Mouse (Mus musculus) limb, embryonic 12.5 days (tissue): ENCODE measurements around the gene Cib2. TPM values are rescaled to one million over a fixed set of nuclear protein-coding genes. Genes with fewer than 3 reads are reported as not detected.
"Not testable (repeated sequence)": the region's sequence is repeated elsewhere in the genome, so short reads cannot be mapped to it uniquely, and the experiment has no call there.

ENCODE experiments used
- ATAC-seq: fragments of 200-750 bp; cut with Nextera tagmentation; 2 replicates; pipeline ENCODE4 v1.8.0; 2017; ENCODE audit warnings: low read depth, moderate TSS enrichment; ENCODE audit not compliant: insufficient number of reproducible peaks, insufficient read depth, low FRiP score, low TSS enrichment
- H3K27ac ChIP-seq: fragments of 300-500 bp; sonication (generic); 2 replicates; pipeline ENCODE4 v1.5.1; 2016; ENCODE audit warnings: mild to moderate bottlenecking, moderate library complexity
- H3K27me3 ChIP-seq: fragments of 300-500 bp; sonication (generic); 2 replicates; pipeline ENCODE4 v1.6.1; 2016; ENCODE audit warnings: mild to moderate bottlenecking, moderate library complexity
- H3K36me3 ChIP-seq: fragments of 300-500 bp; sonication (generic); 2 replicates; pipeline ENCODE4 v1.6.1; 2016; ENCODE audit warnings: mild to moderate bottlenecking, moderate library complexity
- H3K4me1 ChIP-seq: fragments of 300-500 bp; sonication (generic); replicated peaks from 2 replicates; pipeline ENCODE4 v1.6.1; 2016
- H3K4me2 ChIP-seq: fragments of 300-500 bp; sonication (generic); 2 replicates; pipeline ENCODE4 v1.6.1; 2016; ENCODE audit warnings: mild to moderate bottlenecking, moderate library complexity
- H3K4me3 ChIP-seq: fragments of 300-500 bp; sonication (generic); replicated peaks from 2 replicates; pipeline ENCODE4 v1.5.1; 2016; ENCODE audit warnings: mild to moderate bottlenecking
- H3K9ac ChIP-seq: fragments of 300-500 bp; sonication (generic); replicated peaks from 2 replicates; pipeline ENCODE4 v1.6.1; 2016; ENCODE audit warnings: mild to moderate bottlenecking, moderate library complexity
- H3K9me3 ChIP-seq: fragments of 300-500 bp; sonication (generic); 2 replicates; pipeline ENCODE4 v1.6.1; 2016; ENCODE audit warnings: mild to moderate bottlenecking, moderate library complexity
- WGBS: fragments of 180-500 bp; shearing (Covaris S2); methylation state at CpG from one replicate; pipeline ENCODE4 v1.1.7; 2016; 5-methylcytosine and 5-hydroxymethylcytosine counted together
- polyA plus RNA-seq: library from polyadenylated mRNA; unstranded; fragments of >200 nt; fragmentation: Nextera tagmentation; extraction: Ambion mirVana; gene quantifications from 2 replicates; pipeline ENCODE4 v1.2.1, GENCODE M21; 2016

Cib2 gene
- polyA plus RNA-seq: 22.3 and 23.0 TPM in 2 replicates

DNA sequence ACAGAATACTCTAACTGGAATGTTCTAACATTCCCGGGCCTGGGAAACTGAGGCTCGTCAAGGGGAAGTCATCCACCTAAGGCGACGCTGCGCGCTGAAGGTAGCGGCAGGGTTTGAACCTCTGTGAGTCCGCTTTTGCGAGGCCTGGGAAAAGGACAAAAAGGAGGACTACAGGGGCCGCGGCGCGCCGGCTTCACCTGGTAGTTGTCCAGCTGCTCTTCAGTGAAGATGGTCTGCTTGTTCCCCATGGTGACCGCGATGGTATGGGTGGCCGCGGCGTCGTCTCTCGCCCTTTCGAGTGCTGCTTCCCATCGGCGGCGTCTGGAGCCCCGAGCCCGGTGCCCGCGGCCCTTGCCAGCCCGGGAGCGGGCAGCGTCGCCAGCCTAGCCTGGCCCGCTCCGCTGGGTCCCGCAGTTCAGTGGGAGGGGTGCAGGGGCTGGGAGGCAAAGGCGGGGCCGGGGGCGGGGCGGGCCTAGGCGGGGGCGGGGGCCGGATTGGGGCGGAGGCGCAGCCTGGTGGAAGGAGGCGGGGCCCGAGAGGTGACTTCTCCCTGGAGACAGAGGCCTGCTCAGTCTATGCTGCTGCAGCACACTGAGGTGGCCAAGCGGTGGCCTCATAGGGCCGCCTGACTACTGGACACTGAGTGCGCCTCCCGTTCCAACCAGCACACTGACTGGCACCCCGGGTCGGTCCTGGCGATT lies at the start of gene Cib2:
Gene Cib2, minus strand, starts transcription at position 448 of the 701 bp plus-strand sequence.
- 2% methylated on average over 45 of the region's 54 CpGs for WGBS
- H3K4me3 ChIP-seq: peak within 1 kb of the TSS; percentile 60
- H3K9me3 ChIP-seq: no peaks in the 10 kb centered on the region
- H3K27me3 ChIP-seq: peaks cover 11% of the 10 kb centered on the region; the same call in 1 of the 2 replicates
- peak within 1 kb of the TSS; percentile 81 for H3K4me2 ChIP-seq
- no peaks in the 10 kb centered on the region for H3K36me3 ChIP-seq
- peak; percentile 92 for ATAC-seq
- H3K27ac ChIP-seq: no peak within 1 kb of the TSS
- peak within 1 kb of the TSS; percentile 60 for H3K9ac ChIP-seq
- H3K4me1 ChIP-seq: peaks cover 9% of the 10 kb centered on the region

DNA sequence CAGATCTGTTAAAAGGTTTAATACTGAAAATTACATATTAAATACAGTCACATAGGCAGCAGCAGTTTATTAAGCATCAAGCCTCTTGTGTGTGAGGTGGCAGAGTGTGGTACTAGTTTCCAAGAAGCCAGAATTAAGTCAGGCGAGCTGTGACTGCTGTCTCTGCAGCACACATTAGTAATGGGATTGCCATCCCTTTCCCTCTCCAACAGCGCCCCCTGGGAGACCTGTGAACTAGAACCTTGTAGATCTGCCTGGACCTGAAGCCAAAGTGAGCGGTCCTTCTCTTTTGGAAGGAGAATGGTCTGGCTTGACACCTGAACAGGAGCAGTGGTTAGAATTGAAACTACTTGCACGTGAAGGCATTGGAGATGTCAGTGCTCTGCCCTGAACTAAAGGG lies 44.9 kb upstream of the Cib2 start:
- ATAC-seq: no peak
- H3K4me2 ChIP-seq: no peak overlapping the region
- H3K9ac ChIP-seq: no peak overlapping the region
- H3K4me3 ChIP-seq: no peak overlapping the region
- peaks cover 48% of the 10 kb centered on the region for H3K36me3 ChIP-seq
- no peaks in the 10 kb centered on the region for H3K27me3 ChIP-seq
- no peaks in the 10 kb centered on the region for H3K4me1 ChIP-seq
- 52% methylated on average over 4 of the region's 4 CpGs for WGBS
- no peak overlapping the region for H3K27ac ChIP-seq
- H3K9me3 ChIP-seq: no peaks in the 10 kb centered on the region

DNA sequence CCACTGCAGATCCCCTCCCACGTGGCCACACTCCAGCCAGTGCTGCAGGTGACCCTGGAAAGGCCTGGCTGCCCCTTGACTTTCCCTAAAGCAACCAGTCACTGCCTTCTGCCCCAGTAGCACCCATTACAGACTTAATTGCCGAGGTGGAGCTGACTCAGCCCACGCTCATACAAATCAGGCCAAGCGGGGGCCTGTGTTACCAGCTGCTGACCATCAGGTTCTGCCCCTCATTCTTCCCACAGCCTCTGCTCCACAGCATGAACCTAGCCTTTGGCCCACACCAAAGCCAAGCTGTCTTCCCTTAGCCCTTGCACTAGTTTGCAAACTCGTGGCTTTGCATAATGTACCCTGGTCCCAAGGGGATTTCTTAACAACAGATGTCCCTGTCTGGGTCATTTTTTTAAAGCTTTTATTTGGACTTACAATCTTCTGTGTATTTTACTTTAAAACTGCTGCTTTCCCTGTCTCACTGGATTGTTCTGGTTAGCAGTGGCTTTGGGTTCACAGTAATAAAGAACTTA lies 44.2 kb upstream of the Cib2 start:
- WGBS: 83% methylated on average over 5 of the region's 5 CpGs
- H3K27me3 ChIP-seq: no peaks in the 10 kb centered on the region
- H3K36me3 ChIP-seq: peaks cover 54% of the 10 kb centered on the region
- H3K4me2 ChIP-seq: no peak overlapping the region
- no peak overlapping the region for H3K9ac ChIP-seq
- no peak overlapping the region for H3K27ac ChIP-seq
- no peaks in the 10 kb centered on the region for H3K4me1 ChIP-seq
- no peaks in the 10 kb centered on the region for H3K9me3 ChIP-seq
- H3K4me3 ChIP-seq: no peak overlapping the region
- ATAC-seq: no peak

GRCm38 (mm10) chr9:54602916-54603315 lies 42.9 kb upstream of the Cib2 start:
- Histone ChIP-seq H3K4me2 (no peak overlapping the region), H3K36me3 (peaks cover 66% of the 10 kb centered on the region), H3K27ac (no peak overlapping the region), H3K27me3 (no peaks in the 10 kb centered on the region), H3K4me3 (no peak overlapping the region), H3K9ac (no peak overlapping the region), H3K9me3 (no peaks in the 10 kb centered on the region), H3K4me1 (no peaks in the 10 kb centered on the region)
- WGBS: 90% methylated on average over 7 of the region's 7 CpGs
- no peak for ATAC-seq

GRCm38 (mm10) chr9:54602386-54602785 lies 42.4 kb upstream of the Cib2 start:
- Histone ChIP-seq H3K36me3 (peaks cover 72% of the 10 kb centered on the region), H3K27ac (no peak overlapping the region), H3K27me3 (no peaks in the 10 kb centered on the region), H3K4me1 (no peaks in the 10 kb centered on the region), H3K9ac (no peak overlapping the region), H3K4me2 (no peak overlapping the region), H3K4me3 (no peak overlapping the region), H3K9me3 (no peaks in the 10 kb centered on the region)
- ATAC-seq: no peak
- WGBS: 93% methylated on average over 2 of the region's 2 CpGs

DNA sequence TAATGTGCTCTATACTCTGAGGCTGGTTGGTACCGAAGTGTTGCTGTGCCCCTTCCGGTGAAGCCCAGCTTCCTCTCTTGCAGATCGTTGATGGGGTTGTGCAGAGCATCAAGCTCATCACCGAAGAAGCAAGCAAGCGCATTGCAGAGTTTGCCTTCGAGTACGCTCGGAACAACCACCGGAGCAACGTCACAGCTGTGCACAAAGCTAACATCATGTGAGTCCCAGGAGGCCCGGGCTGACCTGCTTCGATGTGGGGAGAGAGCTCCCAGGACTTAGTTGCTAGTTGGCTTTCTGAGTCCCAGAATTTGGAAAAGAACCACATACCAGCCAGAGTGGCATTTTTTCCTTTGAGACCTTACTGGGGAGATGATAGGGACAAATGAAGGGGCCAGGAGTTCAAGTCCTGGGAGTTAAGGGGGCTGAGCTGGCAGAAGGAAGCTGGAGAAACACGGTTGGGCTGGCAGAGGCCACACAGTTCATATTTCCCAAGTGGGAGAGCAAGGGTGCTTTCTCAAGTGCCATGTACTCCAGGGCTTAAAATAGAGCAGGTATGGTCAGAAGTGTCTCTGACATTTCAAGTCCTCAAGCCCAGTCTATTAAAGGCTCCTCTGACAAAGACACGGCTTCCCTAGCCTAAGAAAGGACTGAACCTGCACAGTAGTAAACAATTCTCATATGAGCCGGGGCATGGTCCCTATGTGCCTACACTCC lies 36.9 kb upstream of the Cib2 start:
- no peak overlapping the region for H3K9ac ChIP-seq
- H3K4me1 ChIP-seq: no peaks in the 10 kb centered on the region
- no peak for ATAC-seq
- no peak overlapping the region for H3K4me3 ChIP-seq
- WGBS: 92% methylated on average over 15 of the region's 15 CpGs
- peaks cover 91% of the 10 kb centered on the region for H3K36me3 ChIP-seq
- no peaks in the 10 kb centered on the region for H3K9me3 ChIP-seq
- H3K4me2 ChIP-seq: no peak overlapping the region
- no peaks in the 10 kb centered on the region for H3K27me3 ChIP-seq
- H3K27ac ChIP-seq: no peak overlapping the region

DNA sequence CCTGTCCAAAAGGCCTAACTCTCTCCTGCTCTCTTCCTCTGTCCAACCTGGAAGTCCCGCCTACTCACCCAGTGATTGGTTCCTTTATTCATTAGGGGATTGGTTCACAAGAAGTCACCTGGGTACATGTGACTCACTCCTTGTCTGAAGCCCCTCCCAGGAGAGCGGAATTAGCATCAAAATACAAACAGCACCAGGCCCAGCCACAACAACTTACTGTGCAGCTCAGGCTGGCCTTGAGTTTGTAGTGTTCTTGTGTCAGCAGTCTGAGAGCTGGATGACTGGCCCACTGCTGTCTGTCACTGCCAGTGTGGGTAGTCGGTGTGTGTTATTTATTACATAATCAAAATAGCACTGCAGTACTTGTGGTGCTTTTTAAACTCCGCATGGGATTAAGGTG lies 33.6 kb upstream of the Cib2 start:
- H3K4me2 ChIP-seq, H3K4me3 ChIP-seq, H3K27ac ChIP-seq, H3K4me1 ChIP-seq, ATAC-seq, H3K27me3 ChIP-seq, H3K9me3 ChIP-seq, H3K9ac ChIP-seq: not testable (repeated sequence)
- peaks cover 83% of the 10 kb centered on the region for H3K36me3 ChIP-seq
- WGBS: 77% methylated on average over 4 of the region's 4 CpGs

GRCm38 (mm10) chr9:54587863-54588262 lies 27.8 kb upstream of the Cib2 start:
- ATAC-seq: no peak

DNA sequence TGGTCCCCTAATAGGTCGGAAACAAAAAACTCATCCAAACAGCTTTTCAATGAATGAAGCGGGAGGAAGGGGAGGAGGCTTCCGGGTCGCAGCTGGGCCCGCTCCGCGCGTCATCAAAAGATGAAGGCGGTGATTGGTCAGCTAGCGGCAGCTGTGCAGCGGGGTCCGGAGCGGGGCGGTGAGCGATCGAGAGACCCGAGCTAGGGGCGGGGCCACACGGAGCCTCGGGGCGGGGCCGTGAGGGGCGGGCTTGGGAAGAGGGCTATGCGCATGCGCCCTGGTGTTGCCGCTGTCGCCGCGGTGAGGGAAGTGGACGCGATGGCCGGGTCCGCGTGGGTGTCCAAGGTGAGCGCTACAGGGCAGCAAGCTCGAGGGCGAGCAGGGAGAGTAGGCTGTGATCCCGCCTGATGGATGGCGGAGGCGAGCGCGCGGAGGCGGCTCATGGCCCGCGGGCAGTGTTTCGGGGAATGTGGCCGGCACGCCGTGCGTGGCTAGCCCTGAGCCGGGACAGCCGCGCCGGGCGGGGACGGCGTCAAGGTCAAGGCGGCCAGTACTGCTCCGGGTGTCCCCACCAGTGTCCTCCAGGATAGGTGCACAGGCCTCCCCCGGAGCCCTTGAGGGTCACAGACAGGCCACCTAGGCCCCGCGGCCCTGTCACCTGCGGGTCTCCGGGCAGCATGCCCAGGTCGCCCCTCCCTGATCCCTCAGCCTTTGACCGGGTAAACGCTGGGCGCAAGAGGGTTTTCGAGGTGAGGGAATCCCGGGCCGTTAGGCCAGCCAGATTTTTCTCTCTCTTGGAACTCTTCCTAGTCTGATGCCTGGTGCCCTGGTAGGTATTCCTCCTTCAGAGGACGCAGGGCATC lies 26.4 kb upstream of the Cib2 start, which contains the start of gene Idh3a:
Gene Idh3a, plus strand, starts transcription at position 136 of the 863 bp plus-strand sequence.
- Histone ChIP-seq H3K4me3 (peak within 1 kb of the TSS; percentile 89), H3K27me3 (no peaks in the 10 kb centered on the region), H3K4me1 (peaks cover 11% of the 10 kb centered on the region), H3K4me2 (peak within 1 kb of the TSS; percentile 90), H3K27ac (no peak within 1 kb of the TSS), H3K36me3 (peaks cover 18% of the 10 kb centered on the region), H3K9me3 (no peaks in the 10 kb centered on the region), H3K9ac (peak within 1 kb of the TSS; percentile 88)
- under 1% methylated on average over 73 of the region's 73 CpGs for WGBS
- ATAC-seq: peak; percentile 98

More at GRCm38 (mm10) chr9:54587863-54588262, 27.8 kb upstream of the Cib2 start:
- WGBS: 52% methylated on average over 4 of the region's 4 CpGs
- Histone ChIP-seq H3K4me1 (peaks cover 11% of the 10 kb centered on the region), H3K4me2 (peak overlapping the region; percentile 90), H3K27me3 (no peaks in the 10 kb centered on the region), H3K36me3 (peaks cover 33% of the 10 kb centered on the region), H3K9ac (no peak overlapping the region), H3K9me3 (no peaks in the 10 kb centered on the region), H3K27ac (no peak overlapping the region), H3K4me3 (no peak overlapping the region)

GRCm38 (mm10) chr9:54585839-54586198 lies 25.8 kb upstream of the Cib2 start:
- H3K36me3 ChIP-seq: peaks cover 16% of the 10 kb centered on the region
- ATAC-seq: peak; percentile 6; the same call in 1 of the 2 replicates
- peak overlapping the region; percentile 89 for H3K4me3 ChIP-seq
- H3K27ac ChIP-seq: no peak overlapping the region
- no peaks in the 10 kb centered on the region for H3K9me3 ChIP-seq
- peak overlapping the region; percentile 90 for H3K4me2 ChIP-seq
- H3K4me1 ChIP-seq: peaks cover 11% of the 10 kb centered on the region
- no peak overlapping the region for H3K9ac ChIP-seq
- WGBS: 29% methylated on average over 5 of the region's 5 CpGs
- no peaks in the 10 kb centered on the region for H3K27me3 ChIP-seq

- 73% methylated on average over 2 of the region's 2 CpGs for WGBS
- ATAC-seq, H3K4me2 ChIP-seq: not testable (repeated sequence)
Measured at GRCm38 (mm10) chr9:54584127-54584526, 24.1 kb upstream of the Cib2 start.

More at GRCm38 (mm10) chr9:54584127-54584526, 24.1 kb upstream of the Cib2 start:
- H3K9ac ChIP-seq, H3K9me3 ChIP-seq, H3K27ac ChIP-seq, H3K27me3 ChIP-seq, H3K4me3 ChIP-seq, H3K36me3 ChIP-seq: not testable (repeated sequence)
- peaks cover 11% of the 10 kb centered on the region for H3K4me1 ChIP-seq
